Mouse (Mus musculus) intestine, embryonic 15.5 days (tissue): ENCODE results near the gene Efcab3. TPM values are rescaled to one million over a fixed set of nuclear protein-coding genes. Genes with fewer than 3 reads are reported as not detected.

ENCODE experiments used
- ATAC-seq: fragments of 200-750 bp; cut with Nextera tagmentation; 2 replicates; pipeline ENCODE4 v1.8.0; 2017; ENCODE audit warnings: moderate TSS enrichment, moderate library complexity
- H3K27ac ChIP-seq: fragments of 300-500 bp; sonication (generic); 2 replicates; pipeline ENCODE4 v1.5.1; 2015; ENCODE audit warnings: mild to moderate bottlenecking, inconsistent platforms
- H3K27me3 ChIP-seq: fragments of 300-500 bp; sonication (generic); replicated peaks from 2 replicates; pipeline ENCODE4 v1.6.1; 2015; ENCODE audit warnings: inconsistent platforms
- H3K36me3 ChIP-seq: fragments of 300-500 bp; sonication (generic); 2 replicates; pipeline ENCODE4 v1.6.1; 2015; ENCODE audit warnings: inconsistent platforms
- H3K4me1 ChIP-seq: fragments of 300-500 bp; sonication (generic); replicated peaks from 2 replicates; pipeline ENCODE4 v1.6.1; 2015; ENCODE audit warnings: inconsistent platforms
- H3K4me2 ChIP-seq: fragments of 300-500 bp; sonication (generic); replicated peaks from 2 replicates; pipeline ENCODE4 v1.6.1; 2015; ENCODE audit warnings: mild to moderate bottlenecking, inconsistent platforms
- H3K4me3 ChIP-seq: fragments of 300-500 bp; sonication (generic); replicated peaks from 2 replicates; pipeline ENCODE4 v1.5.1; 2015; ENCODE audit warnings: inconsistent platforms
- H3K9ac ChIP-seq: fragments of 300-500 bp; sonication (generic); 2 replicates; pipeline ENCODE4 v1.6.1; 2015; ENCODE audit warnings: inconsistent platforms
- H3K9me3 ChIP-seq: fragments of 300-500 bp; sonication (generic); 2 replicates; pipeline ENCODE4 v1.6.1; 2016; ENCODE audit warnings: inconsistent platforms
- WGBS: fragments of 180-500 bp; shearing (Covaris S2); methylation state at CpG from one replicate; pipeline ENCODE4 v1.1.7; 2015; 5-methylcytosine and 5-hydroxymethylcytosine counted together
- polyA plus RNA-seq: library from polyadenylated mRNA; unstranded; fragments of >200 nt; fragmentation: Nextera tagmentation; extraction: Ambion mirVana; gene quantifications from 2 replicates; pipeline ENCODE4 v1.2.1, GENCODE M21; 2015

Efcab3 gene
- polyA plus RNA-seq, 1 experiment from 2014 or later = 0.64 TPM

- WGBS = 88% methylated on average over 1 of the region's 1 CpGs
- Histone ChIP-seq H3K4me1 (peaks cover 10% of the 10 kb centered on the region; the same call in 1 of the 2 replicates), H3K9ac (no peak overlapping the region), H3K27ac (no peak overlapping the region), H3K36me3 (no peaks in the 10 kb centered on the region), H3K4me3 (no peak overlapping the region), H3K4me2 (no peak overlapping the region), H3K9me3 (no peaks in the 10 kb centered on the region), H3K27me3 (no peaks in the 10 kb centered on the region)
- ATAC-seq = no peak
These were observed 86.4 kb downstream of the Efcab3 start for GRCm38 (mm10) chr11:105149766-105150165.

- H3K4me2 ChIP-seq = no peak overlapping the region
- ATAC-seq = no peak
- H3K4me3 ChIP-seq = no peak overlapping the region
- H3K36me3 ChIP-seq = no peaks in the 10 kb centered on the region
- H3K9me3 ChIP-seq = no peaks in the 10 kb centered on the region
- no peak overlapping the region for H3K27ac ChIP-seq
- peaks cover 10% of the 10 kb centered on the region; the same call in 1 of the 2 replicates for H3K4me1 ChIP-seq
- no peak overlapping the region for H3K9ac ChIP-seq
- H3K27me3 ChIP-seq = no peaks in the 10 kb centered on the region
- 51% methylated on average over 4 of the region's 4 CpGs for WGBS
These were observed 87.3 kb downstream of the Efcab3 start for GRCm38 (mm10) chr11:105150691-105151090.

- ATAC-seq = no peak
- Histone ChIP-seq H3K4me3 (no peak overlapping the region), H3K9ac (no peak overlapping the region), H3K27ac (no peak overlapping the region), H3K9me3 (no peaks in the 10 kb centered on the region), H3K4me1 (peaks cover 10% of the 10 kb centered on the region; the same call in 1 of the 2 replicates), H3K27me3 (no peaks in the 10 kb centered on the region), H3K36me3 (no peaks in the 10 kb centered on the region), H3K4me2 (0 out of 2 replicates have a peak overlapping the region, but pooled peaks have one; percentile 13)
- 24% methylated on average over 18 of the region's 19 CpGs for WGBS
These were observed 88.0 kb downstream of the Efcab3 start for GRCm38 (mm10) chr11:105151226-105152016.

- H3K4me3 ChIP-seq = no peak overlapping the region
- H3K4me1 ChIP-seq = peaks cover 10% of the 10 kb centered on the region; the same call in 1 of the 2 replicates
- 89% methylated on average over 2 of the region's 4 CpGs for WGBS
- H3K9me3 ChIP-seq = no peaks in the 10 kb centered on the region
- H3K36me3 ChIP-seq = no peaks in the 10 kb centered on the region
- ATAC-seq = no peak
- H3K9ac ChIP-seq = no peak overlapping the region
- no peak overlapping the region for H3K4me2 ChIP-seq
- no peak overlapping the region for H3K27ac ChIP-seq
- H3K27me3 ChIP-seq = no peaks in the 10 kb centered on the region
These were observed 88.6 kb downstream of the Efcab3 start for GRCm38 (mm10) chr11:105152017-105152300.

GRCm38 (mm10) chr11:105152357-105152899, 89.0 kb downstream of the Efcab3 start:
- H3K27ac ChIP-seq = no peak overlapping the region
- H3K4me3 ChIP-seq = no peak overlapping the region
- no peaks in the 10 kb centered on the region for H3K27me3 ChIP-seq
- peak; percentile 48; the same call in 1 of the 2 replicates for ATAC-seq
- no peaks in the 10 kb centered on the region for H3K36me3 ChIP-seq
- 82% methylated on average over 11 of the region's 11 CpGs for WGBS
- no peak overlapping the region for H3K4me2 ChIP-seq
- no peaks in the 10 kb centered on the region for H3K9me3 ChIP-seq
- H3K4me1 ChIP-seq = peaks cover 10% of the 10 kb centered on the region; the same call in 1 of the 2 replicates
- no peak overlapping the region for H3K9ac ChIP-seq

- Histone ChIP-seq H3K27ac (no peak overlapping the region), H3K36me3 (no peaks in the 10 kb centered on the region), H3K27me3 (no peaks in the 10 kb centered on the region), H3K9me3 (no peaks in the 10 kb centered on the region), H3K9ac (no peak overlapping the region; the same call in 1 of the 2 replicates), H3K4me3 (no peak overlapping the region), H3K4me1 (peaks cover 10% of the 10 kb centered on the region; the same call in 1 of the 2 replicates), H3K4me2 (peak overlapping the region; percentile 17; the same call in 1 of the 2 replicates)
- ATAC-seq = peak; percentile 86
- WGBS = 34% methylated on average over 12 of the region's 12 CpGs
These were observed 89.9 kb downstream of the Efcab3 start for GRCm38 (mm10) chr11:105153068-105153833.

GRCm38 (mm10) chr11:105155915-105156314, 92.5 kb downstream of the Efcab3 start:
- 65% methylated on average over 4 of the region's 4 CpGs for WGBS
- H3K9me3 ChIP-seq = no peaks in the 10 kb centered on the region
- H3K36me3 ChIP-seq = no peaks in the 10 kb centered on the region
- ATAC-seq = 0 out of 2 replicates have a peak, but pooled peaks have one; percentile 36
- H3K27me3 ChIP-seq = no peaks in the 10 kb centered on the region
- no peak overlapping the region for H3K9ac ChIP-seq
- H3K27ac ChIP-seq = no peak overlapping the region
- H3K4me1 ChIP-seq = peaks cover 10% of the 10 kb centered on the region; the same call in 1 of the 2 replicates
- no peak overlapping the region for H3K4me2 ChIP-seq
- no peak overlapping the region for H3K4me3 ChIP-seq

- no peaks in the 10 kb centered on the region for H3K27me3 ChIP-seq
- H3K4me2 ChIP-seq = no peak overlapping the region
- ATAC-seq = no peak
- H3K9ac ChIP-seq = no peak overlapping the region
- H3K36me3 ChIP-seq = no peaks in the 10 kb centered on the region
- peaks cover 10% of the 10 kb centered on the region; the same call in 1 of the 2 replicates for H3K4me1 ChIP-seq
- H3K9me3 ChIP-seq = no peaks in the 10 kb centered on the region
- no peak overlapping the region for H3K4me3 ChIP-seq
- 82% methylated on average over 19 of the region's 19 CpGs for WGBS
- no peak overlapping the region for H3K27ac ChIP-seq
These were observed 93.4 kb downstream of the Efcab3 start for GRCm38 (mm10) chr11:105156748-105157267.

- no peak overlapping the region for H3K4me3 ChIP-seq
- no peak overlapping the region for H3K9ac ChIP-seq
- no peaks in the 10 kb centered on the region for H3K9me3 ChIP-seq
- H3K27ac ChIP-seq = no peak overlapping the region
- H3K27me3 ChIP-seq = no peaks in the 10 kb centered on the region
- no peak for ATAC-seq
- no peaks in the 10 kb centered on the region for H3K36me3 ChIP-seq
- H3K4me1 ChIP-seq = peaks cover 9% of the 10 kb centered on the region; the same call in 1 of the 2 replicates
- H3K4me2 ChIP-seq = no peak overlapping the region
These were observed 94.7 kb downstream of the Efcab3 start for GRCm38 (mm10) chr11:105158047-105158446.

GRCm38 (mm10) chr11:105159673-105160360, 96.4 kb downstream of the Efcab3 start:
- H3K4me1 ChIP-seq = no peaks in the 10 kb centered on the region

GRCm38 (mm10) chr11:105161411-105161810, 98.0 kb downstream of the Efcab3 start:
- WGBS = 83% methylated on average over 2 of the region's 2 CpGs

More at GRCm38 (mm10) chr11:105159673-105160360, 96.4 kb downstream of the Efcab3 start:
- Histone ChIP-seq H3K9ac (no peak overlapping the region), H3K9me3 (peaks cover 4% of the 10 kb centered on the region; the same call in 1 of the 2 replicates), H3K4me3 (no peak overlapping the region), H3K27me3 (no peaks in the 10 kb centered on the region), H3K4me2 (no peak overlapping the region), H3K36me3 (no peaks in the 10 kb centered on the region), H3K27ac (no peak overlapping the region)
- no peak for ATAC-seq
- 57% methylated on average over 6 of the region's 6 CpGs for WGBS

More at GRCm38 (mm10) chr11:105161411-105161810, 98.0 kb downstream of the Efcab3 start:
- Histone ChIP-seq H3K4me2 (no peak overlapping the region), H3K36me3 (no peaks in the 10 kb centered on the region), H3K27me3 (no peaks in the 10 kb centered on the region), H3K4me3 (no peak overlapping the region), H3K9ac (no peak overlapping the region), H3K4me1 (no peaks in the 10 kb centered on the region), H3K9me3 (peaks cover 9% of the 10 kb centered on the region; the same call in 1 of the 2 replicates), H3K27ac (no peak overlapping the region)
- ATAC-seq = no peak
